Mouse (Mus musculus) thymus, adult 2 months (tissue): ENCODE data around the gene Abtb2. TPM values are rescaled to one million over a fixed set of nuclear protein-coding genes. Genes with fewer than 3 reads are reported as not detected.

Experiments
- DNase-seq: peaks from one replicate; pipeline ENCODE4 v3.0.0; 2021
- H3K27ac ChIP-seq: fragments of 200-500 bp; 2 replicates; pipeline ENCODE4 v1.5.1; 2012; ENCODE audit warnings: low read length, control low read depth; ENCODE audit not compliant: control insufficient read depth, insufficient read depth
- H3K27me3 ChIP-seq: fragments of 200-500 bp; 2 replicates; pipeline ENCODE4 v1.6.1; 2012; ENCODE audit warnings: mild to moderate bottlenecking, low read length, moderate library complexity, mixed read lengths; ENCODE audit not compliant: control insufficient read depth, insufficient read depth
- H3K36me3 ChIP-seq: fragments of 200-500 bp; 2 replicates; pipeline ENCODE4 v1.6.1; 2012; ENCODE audit warnings: mild to moderate bottlenecking, low read length, moderate library complexity; ENCODE audit not compliant: control insufficient read depth, insufficient read depth
- H3K4me1 ChIP-seq: fragments of 200-500 bp; replicated peaks from 2 replicates; pipeline ENCODE4 v1.6.1; 2012; ENCODE audit warnings: low read length; ENCODE audit not compliant: control insufficient read depth, insufficient read depth
- H3K4me3 ChIP-seq: fragments of 200-500 bp; 2 replicates; pipeline ENCODE4 v1.5.1; 2012; ENCODE audit warnings: mild to moderate bottlenecking, low read length, control low read depth, moderate library complexity; ENCODE audit not compliant: control insufficient read depth, insufficient read depth
- CTCF ChIP-seq: fragments of 200-500 bp; IDR thresholded peaks from 2 replicates; pipeline ENCODE4 v1.5.1; 2012; ENCODE audit warnings: mild to moderate bottlenecking, control low read depth, low read length, moderate library complexity, borderline replicate concordance; ENCODE audit not compliant: control insufficient read depth, poor library complexity, insufficient read depth; ENCODE audit errors: extremely low read depth
- POLR2A ChIP-seq: fragments of 200-500 bp; IDR thresholded peaks from 2 replicates; pipeline ENCODE4 v1.6.1; 2012; ENCODE audit warnings: mild to moderate bottlenecking, low read length, control low read depth, moderate library complexity; ENCODE audit not compliant: control insufficient read depth, poor library complexity, insufficient read depth; ENCODE audit errors: extremely low read depth
- WGBS: fragments of 180-500 bp; shearing (Covaris S2); methylation state at CpG from one replicate; pipeline ENCODE4 v1.1.7; 2018; 5-methylcytosine and 5-hydroxymethylcytosine counted together
- polyA plus RNA-seq: library from polyadenylated mRNA; depleted of rRNA; stranded (reverse); fragments of >200 nt; gene quantifications from 2 replicates; pipeline ENCODE4 v1.2.3, GENCODE M21; 2012

The Abtb2 gene
- polyA plus RNA-seq, 1 experiment, result 110 TPM

DNA sequence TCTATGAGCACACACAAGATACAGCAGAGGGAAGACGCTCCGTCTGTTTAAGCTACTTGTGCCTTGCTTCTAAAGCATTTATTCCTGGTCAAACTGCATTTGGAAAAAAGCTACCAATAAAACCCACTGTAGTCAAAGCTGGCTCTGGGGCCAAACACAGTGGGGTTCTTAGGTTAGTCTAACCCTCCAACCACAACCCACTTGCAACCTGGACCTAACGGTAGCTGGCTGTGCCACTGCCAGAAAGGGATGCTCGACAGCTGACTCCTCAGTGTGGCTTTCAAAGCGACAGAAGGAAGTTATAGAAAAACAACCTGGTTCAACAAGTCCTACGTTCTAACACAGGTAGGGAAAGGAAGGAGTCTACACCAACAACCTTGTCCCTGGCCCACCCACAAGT lies 165.3 kb downstream of the Abtb2 start:
- 95% methylated on average over 6 of the region's 6 CpGs for WGBS
- H3K27me3 ChIP-seq, result no peaks in the 10 kb centered on the region
- no peak overlapping the region for H3K4me3 ChIP-seq
- H3K4me1 ChIP-seq, result no peaks in the 10 kb centered on the region
- DNase-seq, result no peak
- no peak overlapping the region for H3K27ac ChIP-seq
- TF ChIP-seq POLR2A, result no peak
- TF ChIP-seq CTCF, result no peak
- 0 out of 2 replicates have a peak, but pooled peaks cover 3% of the 10 kb centered on the region for H3K36me3 ChIP-seq

DNA sequence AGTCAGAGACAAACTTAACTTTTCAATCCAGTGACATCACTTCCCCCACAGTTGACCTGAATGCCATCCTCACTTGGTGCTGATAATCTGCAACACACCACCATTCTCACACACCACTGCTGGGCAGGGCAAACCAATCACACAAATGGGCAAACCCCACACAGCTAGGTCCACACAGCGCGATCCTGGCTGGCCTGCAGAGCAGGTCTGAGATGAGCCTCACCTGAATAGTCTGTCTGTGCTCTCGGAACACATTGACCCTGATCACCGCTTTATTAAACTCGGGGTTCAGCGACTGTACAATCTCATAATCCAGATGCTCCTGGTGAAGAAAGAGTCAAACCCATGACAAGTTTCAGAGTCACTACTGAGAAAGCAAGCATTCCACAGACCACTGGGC lies 176.7 kb downstream of the Abtb2 start:
- TF ChIP-seq CTCF, result no peak
- no peak for TF ChIP-seq POLR2A
- Histone ChIP-seq H3K36me3 (no peaks in the 10 kb centered on the region), H3K27me3 (no peaks in the 10 kb centered on the region), H3K4me1 (no peaks in the 10 kb centered on the region), H3K27ac (no peak overlapping the region), H3K4me3 (no peak overlapping the region)
- 98% methylated on average over 6 of the region's 6 CpGs for WGBS
- DNase-seq, result no peak

DNA sequence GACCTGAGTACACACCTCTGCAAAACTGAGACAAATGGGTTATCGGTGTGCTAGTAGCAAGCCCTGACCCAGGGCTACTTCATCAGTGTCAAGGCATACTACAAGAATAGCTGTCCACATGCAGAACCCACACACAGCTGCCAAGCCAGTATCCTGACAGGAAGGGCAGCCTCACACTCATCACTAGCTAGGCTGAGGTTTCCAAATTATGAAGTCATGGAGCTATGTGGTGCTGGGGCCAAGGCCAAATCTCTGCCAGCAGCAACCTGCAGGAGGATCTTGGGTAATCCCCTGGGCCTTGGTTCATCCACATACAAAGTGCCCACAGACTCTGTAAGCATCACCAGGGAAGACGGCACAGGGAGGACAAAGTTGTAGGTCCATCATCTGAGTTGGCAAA lies 177.4 kb downstream of the Abtb2 start:
- Histone ChIP-seq H3K27me3 (no peaks in the 10 kb centered on the region), H3K4me1 (no peaks in the 10 kb centered on the region), H3K27ac (no peak overlapping the region), H3K4me3 (no peak overlapping the region), H3K36me3 (no peaks in the 10 kb centered on the region)
- no peak for DNase-seq
- 99% methylated on average over 2 of the region's 2 CpGs for WGBS
- TF ChIP-seq POLR2A, result no peak
- no peak for TF ChIP-seq CTCF

DNA sequence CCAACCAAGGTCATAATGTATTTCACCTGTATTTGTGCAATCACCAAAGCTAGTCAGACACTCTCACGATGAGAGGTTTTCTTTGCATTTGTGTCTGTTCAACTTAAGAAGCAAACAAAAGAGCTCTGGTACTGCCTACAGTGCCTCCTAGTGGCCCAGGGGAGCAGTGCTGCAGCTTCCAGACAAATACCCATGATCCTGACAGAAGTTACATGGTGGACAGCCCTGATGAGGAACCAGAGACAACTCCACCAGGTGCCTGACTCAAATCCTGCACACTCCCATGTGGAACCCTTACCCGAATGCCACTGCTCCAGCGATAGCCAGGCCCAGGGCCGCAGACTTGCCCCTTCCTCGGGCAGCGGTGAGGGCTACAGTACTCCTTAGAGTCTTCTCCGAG lies 177.9 kb downstream of the Abtb2 start:
- TF ChIP-seq CTCF (no peak; the same call in 1 of the 2 replicates), POLR2A (no peak)
- Histone ChIP-seq H3K4me3 (no peak overlapping the region), H3K27ac (no peak overlapping the region), H3K27me3 (no peaks in the 10 kb centered on the region), H3K36me3 (no peaks in the 10 kb centered on the region), H3K4me1 (no peaks in the 10 kb centered on the region)
- WGBS, result 88% methylated on average over 7 of the region's 7 CpGs
- peak; percentile 78 for DNase-seq

DNA sequence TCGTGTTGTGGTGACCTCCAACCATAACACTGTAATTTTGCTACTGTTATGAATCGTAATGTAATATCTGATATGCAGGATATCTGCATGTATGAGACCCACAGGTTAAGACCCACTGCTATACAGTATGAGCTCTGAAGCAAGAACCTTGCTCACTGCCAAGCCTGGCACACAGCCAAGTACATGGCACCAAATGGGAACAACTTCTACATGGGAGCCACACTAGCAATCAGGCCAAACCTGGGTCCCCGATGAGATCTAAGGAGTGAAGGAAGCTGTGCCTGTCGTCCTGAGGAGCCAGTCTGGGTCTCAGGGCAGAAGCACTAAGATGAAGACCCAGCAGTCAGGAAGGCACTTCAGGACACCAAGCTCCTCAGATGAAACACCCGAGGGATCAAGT lies 179.4 kb downstream of the Abtb2 start:
- Histone ChIP-seq H3K4me1 (no peaks in the 10 kb centered on the region), H3K27me3 (no peaks in the 10 kb centered on the region), H3K27ac (no peak overlapping the region), H3K36me3 (no peaks in the 10 kb centered on the region), H3K4me3 (no peak overlapping the region)
- 92% methylated on average over 5 of the region's 5 CpGs for WGBS
- TF ChIP-seq POLR2A (no peak), CTCF (no peak)
- DNase-seq, result no peak

DNA sequence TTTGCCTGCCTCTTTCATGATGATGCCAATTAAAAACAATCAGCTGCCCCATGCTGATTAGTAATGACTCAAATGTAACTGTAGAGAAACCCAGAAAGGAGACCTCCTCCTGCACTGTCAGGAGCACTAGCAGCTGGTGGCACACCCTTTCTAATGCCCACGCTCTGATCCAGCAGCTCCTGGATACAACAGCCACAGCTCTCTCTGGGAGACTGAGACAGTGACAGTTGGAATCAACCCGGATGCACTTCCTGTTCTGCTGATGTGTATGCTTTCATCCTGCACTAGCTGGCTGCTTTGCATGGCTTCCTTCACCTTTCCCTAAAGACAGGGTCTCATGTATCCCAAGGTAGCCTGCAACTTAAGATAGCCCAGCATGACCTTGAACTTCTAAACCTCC lies 180.0 kb downstream of the Abtb2 start:
- no peaks in the 10 kb centered on the region; the same call in 1 of the 2 replicates for H3K36me3 ChIP-seq
- H3K27ac ChIP-seq, result no peak overlapping the region
- no peak overlapping the region for H3K4me3 ChIP-seq
- TF ChIP-seq POLR2A (no peak), CTCF (no peak)
- no peak for DNase-seq
- no peaks in the 10 kb centered on the region for H3K4me1 ChIP-seq
- no peaks in the 10 kb centered on the region for H3K27me3 ChIP-seq
- WGBS, result 93% methylated on average over 2 of the region's 2 CpGs

DNA sequence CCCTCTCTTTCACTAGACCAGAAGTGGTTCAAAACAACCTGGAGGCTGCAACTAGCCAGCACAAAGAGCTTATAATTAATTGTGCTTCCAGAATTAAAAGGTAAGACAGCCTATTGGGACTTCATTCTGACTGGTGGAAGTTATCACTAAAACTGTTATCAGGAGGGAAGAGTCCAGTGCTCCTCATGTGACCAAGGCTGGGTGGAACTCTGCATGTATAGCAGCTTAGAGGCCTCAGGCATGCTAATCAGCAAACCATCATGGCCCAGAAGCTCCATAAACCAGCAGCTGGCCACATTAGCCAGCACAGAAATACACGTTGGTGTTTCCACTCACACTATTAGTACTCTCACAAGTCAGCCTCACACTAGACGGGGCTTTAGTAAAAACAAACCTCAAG lies 180.7 kb downstream of the Abtb2 start:
- WGBS, result 99% methylated on average over 2 of the region's 2 CpGs
- TF ChIP-seq CTCF (no peak), POLR2A (no peak)
- DNase-seq, result no peak
- H3K4me1 ChIP-seq, result no peaks in the 10 kb centered on the region
- H3K27ac ChIP-seq, result no peak overlapping the region
- peaks cover 3% of the 10 kb centered on the region; the same call in 1 of the 2 replicates for H3K36me3 ChIP-seq
- no peak overlapping the region for H3K4me3 ChIP-seq
- no peaks in the 10 kb centered on the region for H3K27me3 ChIP-seq
